Mouse (Mus musculus): ENCODE measurements at regions not wholly inside any gene's neighbourhood (a gene's known extent, or its start where the extent isn't known, plus 50 kb on each side); places are given as distances from the start of the nearest gene placed in this dataset.

- no peaks in the 10 kb centered on the region for H3K36me3 ChIP-seq (ENCODE audit: insufficient read depth, low read length)
- peak overlapping the region; percentile 77; the same call in 1 of the 2 replicates for H3K4me3 ChIP-seq (replicated peaks; ENCODE audit: low read length)
- peaks cover 84% of the 10 kb centered on the region for H3K4me1 ChIP-seq (replicated peaks; ENCODE audit: low read depth, low read length)
- peaks cover 18% of the 10 kb centered on the region; the same call in 1 of the 2 replicates for H3K27me3 ChIP-seq (ENCODE audit: insufficient read depth, low read length)
- TF ChIP-seq CTCF (conservative IDR thresholded peaks at IDR 0.05; ENCODE audit: low read length) (no peak), POU5F1 (IDR thresholded peaks at IDR 0.05; ENCODE audit: borderline replicate concordance, low read length) (no peak), NANOG (IDR thresholded peaks at IDR 0.05; ENCODE audit: borderline replicate concordance, low read length) (no peak)
- H3K9me3 ChIP-seq (ENCODE audit: low read length) = no peaks in the 10 kb centered on the region
Measured at GRCm38 (mm10) chr10:66922314-66922713, 173.6 kb upstream of the Jmjd1c start.

GRCm38 (mm10) chr10:66923947-66924346 lies 172.0 kb upstream of the Jmjd1c start:
- Histone ChIP-seq H3K27me3 (ENCODE audit: insufficient read depth, low read length) (peaks cover 18% of the 10 kb centered on the region; the same call in 1 of the 2 replicates), H3K4me1 (replicated peaks; ENCODE audit: low read depth, low read length) (peaks cover 68% of the 10 kb centered on the region), H3K9me3 (ENCODE audit: low read length) (no peaks in the 10 kb centered on the region), H3K4me3 (replicated peaks; ENCODE audit: low read length) (no peak overlapping the region), H3K36me3 (ENCODE audit: insufficient read depth, low read length) (no peaks in the 10 kb centered on the region)
- no peak for TF ChIP-seq CTCF (conservative IDR thresholded peaks at IDR 0.05; ENCODE audit: low read length)
- no peak for TF ChIP-seq POU5F1 (IDR thresholded peaks at IDR 0.05; ENCODE audit: borderline replicate concordance, low read length)
- no peak for TF ChIP-seq NANOG (IDR thresholded peaks at IDR 0.05; ENCODE audit: borderline replicate concordance, low read length)

GRCm38 (mm10) chr10:66924418-66924817 lies 171.5 kb upstream of the Jmjd1c start:
- Histone ChIP-seq H3K27me3 (ENCODE audit: insufficient read depth, low read length) (peaks cover 18% of the 10 kb centered on the region; the same call in 1 of the 2 replicates), H3K36me3 (ENCODE audit: insufficient read depth, low read length) (no peaks in the 10 kb centered on the region), H3K4me3 (replicated peaks; ENCODE audit: low read length) (no peak overlapping the region), H3K9me3 (ENCODE audit: low read length) (no peaks in the 10 kb centered on the region), H3K4me1 (replicated peaks; ENCODE audit: low read depth, low read length) (peaks cover 63% of the 10 kb centered on the region)
- TF ChIP-seq POU5F1 (IDR thresholded peaks at IDR 0.05; ENCODE audit: borderline replicate concordance, low read length) = no peak
- no peak for TF ChIP-seq CTCF (conservative IDR thresholded peaks at IDR 0.05; ENCODE audit: low read length)
- TF ChIP-seq NANOG (IDR thresholded peaks at IDR 0.05; ENCODE audit: borderline replicate concordance, low read length) = no peak

GRCm38 (mm10) chr10:66925553-66926127 lies 170.3 kb upstream of the Jmjd1c start:
- Histone ChIP-seq H3K4me3 (replicated peaks; ENCODE audit: low read length) (no peak overlapping the region), H3K4me1 (replicated peaks; ENCODE audit: low read depth, low read length) (peaks cover 57% of the 10 kb centered on the region), H3K36me3 (ENCODE audit: insufficient read depth, low read length) (no peaks in the 10 kb centered on the region), H3K9me3 (ENCODE audit: low read length) (no peaks in the 10 kb centered on the region), H3K27me3 (ENCODE audit: insufficient read depth, low read length) (peaks cover 18% of the 10 kb centered on the region; the same call in 1 of the 2 replicates)
- TF ChIP-seq POU5F1 (IDR thresholded peaks at IDR 0.05; ENCODE audit: borderline replicate concordance, low read length) (no peak), NANOG (IDR thresholded peaks at IDR 0.05; ENCODE audit: borderline replicate concordance, low read length) (no peak), CTCF (conservative IDR thresholded peaks at IDR 0.05; ENCODE audit: low read length) (no peak)

GRCm38 (mm10) chr10:66927651-66928050 lies 168.3 kb upstream of the Jmjd1c start:
- Histone ChIP-seq H3K36me3 (ENCODE audit: insufficient read depth, low read length) (no peaks in the 10 kb centered on the region), H3K4me1 (replicated peaks; ENCODE audit: low read depth, low read length) (peaks cover 43% of the 10 kb centered on the region), H3K4me3 (replicated peaks; ENCODE audit: low read length) (no peak overlapping the region), H3K27me3 (ENCODE audit: insufficient read depth, low read length) (peaks cover 18% of the 10 kb centered on the region; the same call in 1 of the 2 replicates), H3K9me3 (ENCODE audit: low read length) (no peaks in the 10 kb centered on the region)
- TF ChIP-seq CTCF (conservative IDR thresholded peaks at IDR 0.05; ENCODE audit: low read length) (no peak), NANOG (IDR thresholded peaks at IDR 0.05; ENCODE audit: borderline replicate concordance, low read length) (no peak), POU5F1 (IDR thresholded peaks at IDR 0.05; ENCODE audit: borderline replicate concordance, low read length) (no peak)

- Histone ChIP-seq H3K27me3 (ENCODE audit: insufficient read depth, low read length) (peaks cover 11% of the 10 kb centered on the region; the same call in 1 of the 2 replicates), H3K4me3 (replicated peaks; ENCODE audit: low read length) (no peak overlapping the region), H3K9me3 (ENCODE audit: low read length) (no peaks in the 10 kb centered on the region), H3K4me1 (replicated peaks; ENCODE audit: low read depth, low read length) (peaks cover 36% of the 10 kb centered on the region), H3K36me3 (ENCODE audit: insufficient read depth, low read length) (no peaks in the 10 kb centered on the region)
- TF ChIP-seq NANOG (IDR thresholded peaks at IDR 0.05; ENCODE audit: borderline replicate concordance, low read length) (no peak), POU5F1 (IDR thresholded peaks at IDR 0.05; ENCODE audit: borderline replicate concordance, low read length) (no peak), CTCF (conservative IDR thresholded peaks at IDR 0.05; ENCODE audit: low read length) (no peak)
Measured at GRCm38 (mm10) chr10:66928211-66928990, 167.5 kb upstream of the Jmjd1c start.

- H3K27me3 ChIP-seq (ENCODE audit: insufficient read depth, low read length) = no peaks in the 10 kb centered on the region; the same call in 1 of the 2 replicates
- H3K4me3 ChIP-seq (replicated peaks; ENCODE audit: low read length) = no peak overlapping the region
- no peaks in the 10 kb centered on the region for H3K36me3 ChIP-seq (ENCODE audit: insufficient read depth, low read length)
- peaks cover 14% of the 10 kb centered on the region for H3K4me1 ChIP-seq (replicated peaks; ENCODE audit: low read depth, low read length)
- H3K9me3 ChIP-seq (ENCODE audit: low read length) = no peaks in the 10 kb centered on the region
- TF ChIP-seq CTCF (conservative IDR thresholded peaks at IDR 0.05; ENCODE audit: low read length) = no peak
- no peak for TF ChIP-seq POU5F1 (IDR thresholded peaks at IDR 0.05; ENCODE audit: borderline replicate concordance, low read length)
- TF ChIP-seq NANOG (IDR thresholded peaks at IDR 0.05; ENCODE audit: borderline replicate concordance, low read length) = no peak
Measured at GRCm38 (mm10) chr10:66930563-66930962, 165.4 kb upstream of the Jmjd1c start.

- H3K27me3 ChIP-seq (ENCODE audit: insufficient read depth, low read length) = no peaks in the 10 kb centered on the region; the same call in 1 of the 2 replicates
- no peaks in the 10 kb centered on the region for H3K36me3 ChIP-seq (ENCODE audit: insufficient read depth, low read length)
- H3K4me1 ChIP-seq (replicated peaks; ENCODE audit: low read depth, low read length) = peaks cover 7% of the 10 kb centered on the region
- TF ChIP-seq CTCF (conservative IDR thresholded peaks at IDR 0.05; ENCODE audit: low read length) (no peak), POU5F1 (IDR thresholded peaks at IDR 0.05; ENCODE audit: borderline replicate concordance, low read length) (no peak), NANOG (IDR thresholded peaks at IDR 0.05; ENCODE audit: borderline replicate concordance, low read length) (no peak)
- no peaks in the 10 kb centered on the region for H3K9me3 ChIP-seq (ENCODE audit: low read length)
- no peak overlapping the region for H3K4me3 ChIP-seq (replicated peaks; ENCODE audit: low read length)
Measured at GRCm38 (mm10) chr10:66931505-66931904, 164.4 kb upstream of the Jmjd1c start.
